Mouse (Mus musculus): ENCODE data around the gene Mob1a. TPM values are rescaled to one million over a fixed set of nuclear protein-coding genes. Genes with fewer than 3 reads are reported as not detected.

Gene Mob1a
- polyA plus RNA-seq, 1 experiment = 28.3 TPM

- 91% methylated on average over 10 of the region's 10 CpGs for WGBS
- Histone ChIP-seq H3K4me1 (ENCODE audit: control insufficient read depth, insufficient read depth, insufficient read length) (no peaks in the 10 kb centered on the region), H3K36me3 (ENCODE audit: control insufficient read depth, insufficient read depth, low read length) (peaks cover 15% of the 10 kb centered on the region), H3K27ac (ENCODE audit: insufficient read depth, low read length) (no peak overlapping the region), H3K4me3 (ENCODE audit: extremely low read depth, insufficient read depth, insufficient read length) (no peak overlapping the region), H3K27me3 (ENCODE audit: control insufficient read depth, insufficient read depth, low read length) (no peaks in the 10 kb centered on the region)
- no peak for TF ChIP-seq CTCF (IDR thresholded peaks at IDR 0.05; ENCODE audit: extremely low read depth, insufficient read depth, insufficient read length, insufficient replicate concordance)
- no peak for TF ChIP-seq POLR2A (IDR thresholded peaks at IDR 0.05; ENCODE audit: low read depth, low read length)
- no peak for DNase-seq (ENCODE audit: low read depth in 1 of 2, low spot score in 2 of 2)
These were observed 31.6 kb downstream of the Mob1a start for GRCm38 (mm10) chr6:83357436-83357835.

- DNase-seq (ENCODE audit: low read depth in 1 of 2, low spot score in 2 of 2) = no peak
- peaks cover 15% of the 10 kb centered on the region for H3K36me3 ChIP-seq (ENCODE audit: control insufficient read depth, insufficient read depth, low read length)
- WGBS = 78% methylated on average over 11 of the region's 11 CpGs
- no peak overlapping the region for H3K4me3 ChIP-seq (ENCODE audit: extremely low read depth, insufficient read depth, insufficient read length)
- no peaks in the 10 kb centered on the region for H3K27me3 ChIP-seq (ENCODE audit: control insufficient read depth, insufficient read depth, low read length)
- no peak overlapping the region for H3K27ac ChIP-seq (ENCODE audit: insufficient read depth, low read length)
- H3K4me1 ChIP-seq (ENCODE audit: control insufficient read depth, insufficient read depth, insufficient read length) = no peaks in the 10 kb centered on the region
- TF ChIP-seq POLR2A (IDR thresholded peaks at IDR 0.05; ENCODE audit: low read depth, low read length) = no peak
- no peak for TF ChIP-seq CTCF (IDR thresholded peaks at IDR 0.05; ENCODE audit: extremely low read depth, insufficient read depth, insufficient read length, insufficient replicate concordance)
These were observed 35.9 kb downstream of the Mob1a start for GRCm38 (mm10) chr6:83361523-83362248.

GRCm38 (mm10) chr6:83363075-83363474, 37.3 kb downstream of the Mob1a start:
- Histone ChIP-seq H3K27ac (ENCODE audit: insufficient read depth, low read length) (no peak overlapping the region), H3K27me3 (ENCODE audit: control insufficient read depth, insufficient read depth, low read length) (no peaks in the 10 kb centered on the region), H3K4me3 (ENCODE audit: extremely low read depth, insufficient read depth, insufficient read length) (no peak overlapping the region), H3K4me1 (ENCODE audit: control insufficient read depth, insufficient read depth, insufficient read length) (no peaks in the 10 kb centered on the region), H3K36me3 (ENCODE audit: control insufficient read depth, insufficient read depth, low read length) (peaks cover 25% of the 10 kb centered on the region)
- DNase-seq (ENCODE audit: low read depth in 1 of 2, low spot score in 2 of 2) = no peak
- TF ChIP-seq CTCF (IDR thresholded peaks at IDR 0.05; ENCODE audit: extremely low read depth, insufficient read depth, insufficient read length, insufficient replicate concordance) (no peak), POLR2A (IDR thresholded peaks at IDR 0.05; ENCODE audit: low read depth, low read length) (no peak)
- WGBS = 92% methylated on average over 12 of the region's 12 CpGs

- Histone ChIP-seq H3K4me1 (ENCODE audit: control insufficient read depth, insufficient read depth, insufficient read length) (no peaks in the 10 kb centered on the region), H3K36me3 (ENCODE audit: control insufficient read depth, insufficient read depth, low read length) (peaks cover 72% of the 10 kb centered on the region), H3K27ac (ENCODE audit: insufficient read depth, low read length) (no peak overlapping the region), H3K27me3 (ENCODE audit: control insufficient read depth, insufficient read depth, low read length) (no peaks in the 10 kb centered on the region), H3K4me3 (ENCODE audit: extremely low read depth, insufficient read depth, insufficient read length) (no peak overlapping the region)
- WGBS = 92% methylated on average over 21 of the region's 21 CpGs
- no peak for DNase-seq (ENCODE audit: low read depth in 1 of 2, low spot score in 2 of 2)
- TF ChIP-seq POLR2A (IDR thresholded peaks at IDR 0.05; ENCODE audit: low read depth, low read length) = no peak
- no peak for TF ChIP-seq CTCF (IDR thresholded peaks at IDR 0.05; ENCODE audit: extremely low read depth, insufficient read depth, insufficient read length, insufficient replicate concordance)
These were observed 44.6 kb downstream of the Mob1a start for GRCm38 (mm10) chr6:83370316-83370965.

GRCm38 (mm10) chr6:83371350-83371749, 45.5 kb downstream of the Mob1a start:
- TF ChIP-seq POLR2A (IDR thresholded peaks at IDR 0.05; ENCODE audit: low read depth, low read length) (no peak), CTCF (IDR thresholded peaks at IDR 0.05; ENCODE audit: extremely low read depth, insufficient read depth, insufficient read length, insufficient replicate concordance) (no peak)
- WGBS = 89% methylated on average over 3 of the region's 3 CpGs
- H3K4me1 ChIP-seq (ENCODE audit: control insufficient read depth, insufficient read depth, insufficient read length) = no peaks in the 10 kb centered on the region
- no peak overlapping the region for H3K4me3 ChIP-seq (ENCODE audit: extremely low read depth, insufficient read depth, insufficient read length)
- peaks cover 75% of the 10 kb centered on the region for H3K36me3 ChIP-seq (ENCODE audit: control insufficient read depth, insufficient read depth, low read length)
- DNase-seq (ENCODE audit: low read depth in 1 of 2, low spot score in 2 of 2) = no peak
- H3K27ac ChIP-seq (ENCODE audit: insufficient read depth, low read length) = no peak overlapping the region
- no peaks in the 10 kb centered on the region for H3K27me3 ChIP-seq (ENCODE audit: control insufficient read depth, insufficient read depth, low read length)

- WGBS = 92% methylated on average over 9 of the region's 9 CpGs
- DNase-seq (ENCODE audit: low read depth in 1 of 2, low spot score in 2 of 2) = no peak
- Histone ChIP-seq H3K27me3 (ENCODE audit: control insufficient read depth, insufficient read depth, low read length) (no peaks in the 10 kb centered on the region), H3K36me3 (ENCODE audit: control insufficient read depth, insufficient read depth, low read length) (peaks cover 71% of the 10 kb centered on the region), H3K4me1 (ENCODE audit: control insufficient read depth, insufficient read depth, insufficient read length) (no peaks in the 10 kb centered on the region), H3K4me3 (ENCODE audit: extremely low read depth, insufficient read depth, insufficient read length) (no peak overlapping the region), H3K27ac (ENCODE audit: insufficient read depth, low read length) (no peak overlapping the region)
- no peak for TF ChIP-seq POLR2A (IDR thresholded peaks at IDR 0.05; ENCODE audit: low read depth, low read length)
- no peak for TF ChIP-seq CTCF (IDR thresholded peaks at IDR 0.05; ENCODE audit: extremely low read depth, insufficient read depth, insufficient read length, insufficient replicate concordance)
These were observed 48.0 kb downstream of the Mob1a start for GRCm38 (mm10) chr6:83373704-83374300.
